Mouse (Mus musculus) bone marrow, adult 2 months (tissue): Measurements from ENCODE around the gene Casc1. TPM values are rescaled to one million over a fixed set of nuclear protein-coding genes. Genes with fewer than 3 reads are reported as not detected.
"Not testable (repeated sequence)": the region's sequence is repeated elsewhere in the genome, so short reads cannot be mapped to it uniquely, and the experiment has no call there.

Source experiments
- H3K27ac ChIP-seq: fragments of 200-500 bp; 2 replicates; pipeline ENCODE4 v1.5.1; 2012; ENCODE audit warnings: low read depth, mild to moderate bottlenecking, control low read depth, inconsistent platforms, low read length; ENCODE audit not compliant: control insufficient read depth, poor library complexity, insufficient read depth
- H3K4me1 ChIP-seq: fragments of 200-500 bp; 2 replicates; pipeline ENCODE4 v1.6.1; 2011; ENCODE audit warnings: low read length; ENCODE audit not compliant: control insufficient read depth, insufficient read depth
- H3K4me3 ChIP-seq: fragments of 200-500 bp; replicated peaks from 2 replicates; pipeline ENCODE3; 2011; ENCODE audit warnings: mild to moderate bottlenecking, low read depth, low read length, control low read depth; ENCODE audit not compliant: control insufficient read depth
- CTCF ChIP-seq: fragments of 200-500 bp; IDR thresholded peaks from 2 replicates; pipeline ENCODE4 v1.5.1; 2011; ENCODE audit warnings: low read length, control low read depth; ENCODE audit not compliant: control insufficient read depth, insufficient read depth
- POLR2A ChIP-seq: fragments of 200-500 bp; IDR thresholded peaks from 2 replicates; pipeline ENCODE4 v1.6.1; 2011; ENCODE audit warnings: low read depth, mild to moderate bottlenecking, control low read depth, low read length, borderline replicate concordance; ENCODE audit not compliant: control insufficient read depth
- WGBS: fragments of 180-500 bp; shearing (Covaris S2); methylation state at CpG from one replicate; pipeline ENCODE4 v1.1.7; 2018; 5-methylcytosine and 5-hydroxymethylcytosine counted together
- polyA plus RNA-seq: library from polyadenylated mRNA; stranded (reverse); fragments of >200 nt; gene quantifications from 2 replicates; pipeline ENCODE4 v1.2.4, GENCODE M21; 2011; ENCODE audit warnings: low replicate concordance; ENCODE audit not compliant: missing spikeins, insufficient read depth, insufficient read length

Gene Casc1
- polyA plus RNA-seq, 1 experiment = 1.3 TPM

DNA sequence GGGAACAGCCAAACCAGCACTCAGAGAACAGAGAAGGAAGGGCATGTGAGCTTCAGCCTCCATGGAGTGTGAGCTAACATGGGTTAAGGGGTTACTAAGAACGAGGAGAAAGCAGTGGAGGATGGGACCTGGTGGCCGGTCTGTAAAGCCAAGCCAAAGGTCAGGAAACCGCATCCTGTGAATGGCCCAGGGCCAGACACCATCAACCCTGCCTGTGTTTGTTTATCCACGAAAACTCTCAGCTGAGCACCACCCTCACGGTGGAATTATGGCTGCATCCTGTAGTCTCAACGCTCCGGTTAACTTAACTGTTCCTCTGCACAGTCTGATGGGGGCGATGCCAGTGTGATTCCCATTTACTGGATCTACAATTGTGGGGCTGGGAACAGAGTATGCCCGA is 75.0 kb downstream of the Casc1 start:
- TF ChIP-seq POLR2A (no peak), CTCF (no peak)

DNA sequence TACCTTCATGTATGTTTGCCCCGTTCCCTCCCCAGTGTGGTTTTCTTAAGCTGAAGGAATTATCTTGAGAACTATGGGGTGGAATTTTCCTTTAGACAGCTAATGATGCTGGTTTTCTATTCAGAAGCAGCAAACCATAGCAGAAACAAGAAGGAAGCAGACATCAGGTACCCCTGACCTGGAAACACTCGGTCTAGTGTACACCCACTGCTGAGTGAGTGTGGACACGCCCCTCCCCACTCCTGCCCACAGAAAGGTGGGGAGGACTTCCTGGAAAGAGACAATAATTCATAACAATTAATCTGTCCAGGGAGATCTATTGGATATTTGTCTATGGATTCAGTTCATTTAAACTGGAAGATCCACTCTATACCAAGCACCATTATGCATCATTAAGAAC is 75.5 kb downstream of the Casc1 start:
- Histone ChIP-seq H3K27ac (no peak overlapping the region), H3K4me1 (peaks cover 4% of the 10 kb centered on the region), H3K4me3 (no peak overlapping the region)
- 66% methylated on average over 3 of the region's 3 CpGs for WGBS
- TF ChIP-seq CTCF (no peak), POLR2A (no peak)

More for the DNA sequence above, 75.0 kb downstream of the Casc1 start:
- H3K27ac ChIP-seq = no peak overlapping the region
- H3K4me3 ChIP-seq = no peak overlapping the region
- whole genome bisulfite sequencing = 81% methylated on average over 9 of the region's 9 CpGs
- peaks cover 5% of the 10 kb centered on the region for H3K4me1 ChIP-seq

DNA sequence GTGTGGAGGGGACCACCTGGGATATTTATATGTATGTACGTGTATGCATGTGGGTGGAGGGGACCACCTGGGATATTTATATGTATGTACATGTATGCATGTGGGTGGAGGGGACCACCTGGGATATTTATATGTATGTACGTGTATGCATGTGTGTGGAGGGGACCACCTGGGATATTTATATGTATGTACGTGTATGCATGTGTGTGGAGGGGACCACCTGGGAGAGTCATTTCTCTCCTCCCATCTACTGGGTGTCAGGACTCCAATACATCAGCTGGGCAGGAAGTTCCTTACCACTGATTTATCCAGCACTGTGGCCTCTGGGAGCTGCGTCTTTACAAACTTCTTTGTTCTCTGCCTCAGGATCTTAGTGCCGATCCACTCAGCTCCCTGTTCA is 77.8 kb downstream of the Casc1 start:
- not testable (repeated sequence) for H3K27ac ChIP-seq, H3K4me3 ChIP-seq, H3K4me1 ChIP-seq
- WGBS = 79% methylated on average over 5 of the region's 5 CpGs

DNA sequence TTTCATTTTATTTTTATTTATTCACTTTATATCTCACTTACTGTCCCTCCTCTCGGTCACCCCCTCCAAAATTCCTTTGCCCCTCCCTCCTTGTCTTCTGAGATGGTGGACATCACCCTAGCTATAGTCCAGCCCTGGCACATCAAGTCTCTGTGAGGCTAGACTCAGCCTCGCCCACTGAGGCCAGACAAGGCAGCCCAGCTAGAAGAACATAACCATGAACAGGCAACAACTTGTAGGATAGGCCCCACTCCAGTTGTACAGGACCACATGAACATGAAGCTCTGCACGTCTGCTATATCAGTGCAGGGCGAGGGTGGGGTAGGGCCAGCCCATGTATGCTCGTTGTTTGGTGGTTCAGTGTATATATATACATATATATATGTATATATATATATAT is 78.8 kb downstream of the Casc1 start:
- WGBS = 83% methylated on average over 5 of the region's 5 CpGs
- Histone ChIP-seq H3K27ac (no peak overlapping the region), H3K4me3 (no peak overlapping the region), H3K4me1 (no peaks in the 10 kb centered on the region; the same call in 1 of the 2 replicates)
- TF ChIP-seq CTCF (no peak), POLR2A (no peak)

DNA sequence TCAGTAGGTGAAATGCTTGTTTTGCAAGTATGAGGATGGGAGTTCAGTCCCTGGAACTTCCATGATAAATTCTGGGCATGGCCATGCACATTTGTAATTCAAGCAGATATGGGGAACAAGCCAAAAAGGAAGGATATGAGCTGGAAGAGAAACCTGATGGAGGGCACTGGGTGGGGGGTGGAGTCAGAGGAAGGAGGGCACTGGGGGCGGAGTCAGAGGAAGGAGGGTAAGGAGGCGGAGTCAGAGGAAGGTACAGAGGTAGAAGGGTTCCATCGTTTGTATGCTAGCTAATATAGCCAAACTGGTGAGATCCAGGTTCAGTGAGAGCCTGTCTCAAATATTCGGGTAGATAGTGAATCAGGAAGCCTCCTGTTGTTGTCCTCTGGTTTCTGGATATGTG is 81.2 kb downstream of the Casc1 start:
- TF ChIP-seq POLR2A (no peak), CTCF (no peak)

DNA sequence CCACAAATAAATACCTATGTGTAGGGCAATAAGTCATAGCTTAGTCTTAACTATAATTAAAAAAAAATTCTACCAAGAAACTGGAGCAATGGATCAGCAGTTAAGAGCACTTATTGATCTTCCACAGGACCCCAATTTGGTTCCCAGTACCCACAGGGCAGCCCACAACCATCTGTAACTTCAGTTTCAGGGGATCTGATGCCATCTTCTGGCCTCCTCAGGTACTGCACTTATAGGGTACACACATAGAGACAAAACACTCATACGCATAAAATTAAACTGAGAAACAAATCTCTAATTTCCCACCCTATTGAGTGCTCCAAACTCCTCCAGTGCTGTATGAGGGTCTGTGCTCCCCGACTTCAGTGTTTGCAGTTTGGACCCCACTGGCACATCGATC is 83.2 kb downstream of the Casc1 start:
- no peak overlapping the region for H3K27ac ChIP-seq
- peak; percentile 22; the same call in 1 of the 2 replicates for TF ChIP-seq CTCF
- TF ChIP-seq POLR2A = no peak
- H3K4me1 ChIP-seq = peaks cover 2% of the 10 kb centered on the region
- WGBS = 87% methylated on average over 3 of the region's 3 CpGs
- no peak overlapping the region for H3K4me3 ChIP-seq

More for the DNA sequence above, 81.2 kb downstream of the Casc1 start:
- Histone ChIP-seq H3K4me1 (peaks cover 2% of the 10 kb centered on the region), H3K27ac (no peak overlapping the region), H3K4me3 (no peak overlapping the region)
- 66% methylated on average over 4 of the region's 4 CpGs for WGBS

DNA sequence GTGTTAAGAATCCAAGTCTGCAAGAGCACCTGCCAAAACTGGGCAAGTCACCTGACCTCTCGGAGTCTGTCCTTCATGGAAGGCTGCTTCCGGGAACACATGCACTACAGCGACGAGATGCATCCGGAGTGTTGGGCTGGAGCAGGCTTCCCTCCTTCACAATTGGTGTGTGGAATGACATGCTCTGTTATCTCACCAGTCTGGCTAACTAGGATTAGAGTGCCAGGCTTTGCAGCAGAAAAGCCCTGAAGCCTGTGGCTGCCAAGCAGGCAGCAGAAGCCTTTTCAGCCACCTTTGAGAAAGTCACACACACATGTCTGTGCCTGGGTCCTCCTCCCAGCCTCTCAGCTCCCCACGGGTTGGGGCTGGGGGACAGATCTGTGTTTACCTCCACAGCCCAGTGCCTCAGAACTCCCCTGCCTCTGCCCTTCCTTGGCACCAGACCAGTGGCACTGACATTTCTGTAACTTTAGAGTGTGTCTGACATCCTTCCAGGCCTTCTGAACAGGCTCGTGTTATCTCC is 85.2 kb downstream of the Casc1 start:
- WGBS = 69% methylated on average over 7 of the region's 7 CpGs
- Histone ChIP-seq H3K4me1 (peaks cover 2% of the 10 kb centered on the region), H3K4me3 (no peak overlapping the region), H3K27ac (no peak overlapping the region)
- TF ChIP-seq CTCF (no peak), POLR2A (no peak)

Other genes starting within 250 kb of the Casc1 start
- 1.9 and 20.3 TPM in 2 replicates for gene Bcat1, start 134.8 kb downstream of the Casc1 start, polyA plus RNA-seq
- gene Lrmp, start 95.4 kb downstream of the Casc1 start, polyA plus RNA-seq = 98.9 and 193 TPM in 2 replicates
- 4.6 and 17.9 TPM in 2 replicates for gene Etfrf1, start 129 bp upstream of the Casc1 start, polyA plus RNA-seq
- gene Kras, start 39.2 kb upstream of the Casc1 start, polyA plus RNA-seq = 29.6 and 37.4 TPM in 2 replicates